Mouse (Mus musculus): Measurements from ENCODE around the gene Olfr1224-ps1. TPM values are rescaled to one million over a fixed set of nuclear protein-coding genes. Genes with fewer than 3 reads are reported as not detected.

Gene Olfr1224-ps1
- polyA plus RNA-seq, 1 experiment: not detected

GRCm38 (mm10) chr2:89117183-89117582 lies 46.7 kb downstream of the Olfr1224-ps1 start, which contains the start of gene Olfr1221:
Gene Olfr1221 (minus strand): TSS chr2:89117283.
- H3K27me3 ChIP-seq (ENCODE audit: control insufficient read depth, insufficient read depth, low read length): no peaks in the 10 kb centered on the region
- TF ChIP-seq CTCF (IDR thresholded peaks at IDR 0.05; ENCODE audit: control insufficient read depth, insufficient read depth, insufficient replicate concordance, low read depth, low read length): no peak
- TF ChIP-seq POLR2A (IDR thresholded peaks at IDR 0.05; ENCODE audit: control insufficient read depth, low read depth, low read length): no peak
- no peak within 1 kb of the TSS for H3K27ac ChIP-seq (ENCODE audit: control insufficient read depth, insufficient read depth, low read depth, low read length)
- H3K4me3 ChIP-seq (ENCODE audit: control insufficient read depth, low read depth, low read length): no peak within 1 kb of the TSS
- no peaks in the 10 kb centered on the region for H3K4me1 ChIP-seq (ENCODE audit: control insufficient read depth, insufficient read depth, low read length)
- H3K36me3 ChIP-seq (ENCODE audit: control insufficient read depth, insufficient read depth, low read length): no peaks in the 10 kb centered on the region

GRCm38 (mm10) chr2:89106735-89107134 lies 57.2 kb downstream of the Olfr1224-ps1 start, which contains the start of gene Olfr1220:
Gene Olfr1220 (minus strand): TSS chr2:89106835.
- no peaks in the 10 kb centered on the region for H3K36me3 ChIP-seq (ENCODE audit: control insufficient read depth, insufficient read depth, low read length)
- H3K27ac ChIP-seq (ENCODE audit: control insufficient read depth, insufficient read depth, low read depth, low read length): no peak within 1 kb of the TSS
- no peak within 1 kb of the TSS for H3K4me3 ChIP-seq (ENCODE audit: control insufficient read depth, low read depth, low read length)
- no peaks in the 10 kb centered on the region for H3K4me1 ChIP-seq (ENCODE audit: control insufficient read depth, insufficient read depth, low read length)
- H3K27me3 ChIP-seq (ENCODE audit: control insufficient read depth, insufficient read depth, low read length): no peaks in the 10 kb centered on the region
- TF ChIP-seq POLR2A (IDR thresholded peaks at IDR 0.05; ENCODE audit: control insufficient read depth, low read depth, low read length) (no peak), CTCF (IDR thresholded peaks at IDR 0.05; ENCODE audit: control insufficient read depth, insufficient read depth, insufficient replicate concordance, low read depth, low read length) (no peak)

GRCm38 (mm10) chr2:89105651-89106050 lies 58.2 kb downstream of the Olfr1224-ps1 start:
- no peak overlapping the region for H3K27ac ChIP-seq (ENCODE audit: control insufficient read depth, insufficient read depth, low read depth, low read length)
- no peak overlapping the region for H3K4me3 ChIP-seq (ENCODE audit: control insufficient read depth, low read depth, low read length)
- no peaks in the 10 kb centered on the region for H3K36me3 ChIP-seq (ENCODE audit: control insufficient read depth, insufficient read depth, low read length)
- H3K4me1 ChIP-seq (ENCODE audit: control insufficient read depth, insufficient read depth, low read length): no peaks in the 10 kb centered on the region
- TF ChIP-seq POLR2A (IDR thresholded peaks at IDR 0.05; ENCODE audit: control insufficient read depth, low read depth, low read length) (no peak), CTCF (IDR thresholded peaks at IDR 0.05; ENCODE audit: control insufficient read depth, insufficient read depth, insufficient replicate concordance, low read depth, low read length) (no peak)
- H3K27me3 ChIP-seq (ENCODE audit: control insufficient read depth, insufficient read depth, low read length): no peaks in the 10 kb centered on the region

Other genes starting within 250 kb of the Olfr1224-ps1 start
- gene Olfr1209, start 248.9 kb downstream of the Olfr1224-ps1 start, polyA plus RNA-seq (2012; rRNA removed): not detected in 2 replicates
- not detected in 2 replicates for gene Olfr1211, start 226.0 kb downstream of the Olfr1224-ps1 start, polyA plus RNA-seq (2012; rRNA removed)
- gene Olfr1212, start 210.1 kb downstream of the Olfr1224-ps1 start, polyA plus RNA-seq (2012; rRNA removed): not detected in 2 replicates
- gene Gm13762, start 183.8 kb downstream of the Olfr1224-ps1 start, polyA plus RNA-seq (2012; rRNA removed): not detected in 2 replicates
- gene Olfr1214, start 171.4 kb downstream of the Olfr1224-ps1 start, polyA plus RNA-seq (2012; rRNA removed): not detected in 2 replicates
- not detected in 2 replicates for gene Olfr1215, start 157.1 kb downstream of the Olfr1224-ps1 start, polyA plus RNA-seq (2012; rRNA removed)
- not detected in 2 replicates for gene Olfr1216, start 145.8 kb downstream of the Olfr1224-ps1 start, polyA plus RNA-seq (2012; rRNA removed)
- gene Olfr1217, start 132.0 kb downstream of the Olfr1224-ps1 start, polyA plus RNA-seq (2012; rRNA removed): not detected in 2 replicates
- gene Olfr1218, start 102.9 kb downstream of the Olfr1224-ps1 start, polyA plus RNA-seq (2012; rRNA removed): not detected in 2 replicates
- not detected in 2 replicates for gene Olfr1219, start 80.6 kb downstream of the Olfr1224-ps1 start, polyA plus RNA-seq (2012; rRNA removed)
- not detected in 2 replicates for gene Olfr1220, start 57.3 kb downstream of the Olfr1224-ps1 start, polyA plus RNA-seq (2012; rRNA removed)
- not detected in 2 replicates for gene Olfr1221, start 46.8 kb downstream of the Olfr1224-ps1 start, polyA plus RNA-seq (2012; rRNA removed)
- gene Olfr1222, start 31.0 kb downstream of the Olfr1224-ps1 start, polyA plus RNA-seq (2012; rRNA removed): not detected in 2 replicates
- gene Olfr1223, start 12.5 kb downstream of the Olfr1224-ps1 start, polyA plus RNA-seq (2012; rRNA removed): not detected in 2 replicates
- gene Olfr1225, start 10.6 kb upstream of the Olfr1224-ps1 start, polyA plus RNA-seq (2012; rRNA removed): not detected in 2 replicates
- not detected in 2 replicates for gene Olfr1226, start 36.0 kb upstream of the Olfr1224-ps1 start, polyA plus RNA-seq (2012; rRNA removed)
- not detected in 2 replicates for gene Olfr1228, start 90.0 kb upstream of the Olfr1224-ps1 start, polyA plus RNA-seq (2012; rRNA removed)
- not detected in 2 replicates for gene Olfr1229, start 123.9 kb upstream of the Olfr1224-ps1 start, polyA plus RNA-seq (2012; rRNA removed)
- not detected in 2 replicates for gene Olfr1230, start 133.2 kb upstream of the Olfr1224-ps1 start, polyA plus RNA-seq (2012; rRNA removed)
- gene Olfr1231, start 143.0 kb upstream of the Olfr1224-ps1 start, polyA plus RNA-seq (2012; rRNA removed): not detected in 2 replicates
- not detected in 2 replicates for gene Olfr1232, start 165.6 kb upstream of the Olfr1224-ps1 start, polyA plus RNA-seq (2012; rRNA removed)
- gene Olfr1233, start 178.3 kb upstream of the Olfr1224-ps1 start, polyA plus RNA-seq (2012; rRNA removed): 0.14 TPM in 1 of 2 replicates, not detected in the other
- gene Olfr1234, start 200.8 kb upstream of the Olfr1224-ps1 start, polyA plus RNA-seq (2012; rRNA removed): not detected in 2 replicates
- gene Olfr1238, start 245.6 kb upstream of the Olfr1224-ps1 start, polyA plus RNA-seq (2012; rRNA removed): not detected in 2 replicates